Mouse (Mus musculus) mature B cell (primary cell): ENCODE measurements around the gene B4galnt1.

Experiments used
- in situ Hi-C: fragments of 300-500 bp; cut with MboI; formaldehyde crosslinking; loops from 2 replicates; pipeline ENCODE4 v1.14.3; 2019

B4galnt1 gene

DNA sequence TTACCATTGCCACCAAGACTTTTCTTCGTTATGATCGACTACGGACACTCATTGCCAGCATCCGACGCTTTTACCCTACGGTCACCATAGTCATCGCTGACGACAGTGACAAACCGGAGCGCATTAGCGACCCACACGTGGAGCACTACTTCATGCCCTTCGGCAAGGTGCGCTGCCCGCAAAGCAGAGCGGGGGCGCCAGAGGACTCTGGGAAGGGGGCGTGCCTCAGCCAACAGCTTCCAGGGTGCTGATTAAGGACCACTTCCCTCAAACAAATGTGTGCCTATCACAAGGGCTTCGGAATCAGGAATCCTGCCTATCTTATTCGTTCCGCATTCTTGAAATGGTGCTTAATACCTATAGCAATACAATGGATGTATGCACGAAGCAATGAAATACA lies 5.0 kb downstream of the B4galnt1 start:
- in situ Hi-C loops: loop anchor here (5.0 to 10.0 kb wide), 2 partner anchors 38 to 55 kb away; no protein-coding TSS in a partner anchor

- in situ Hi-C loops: loop anchor here (5.0 to 10.0 kb wide), 2 partner anchors 39 to 54 kb away; no protein-coding TSS in a partner anchor
These were observed 5.8 kb downstream of the B4galnt1 start for GRCm38 (mm10) chr10:127170837-127171272.

DNA sequence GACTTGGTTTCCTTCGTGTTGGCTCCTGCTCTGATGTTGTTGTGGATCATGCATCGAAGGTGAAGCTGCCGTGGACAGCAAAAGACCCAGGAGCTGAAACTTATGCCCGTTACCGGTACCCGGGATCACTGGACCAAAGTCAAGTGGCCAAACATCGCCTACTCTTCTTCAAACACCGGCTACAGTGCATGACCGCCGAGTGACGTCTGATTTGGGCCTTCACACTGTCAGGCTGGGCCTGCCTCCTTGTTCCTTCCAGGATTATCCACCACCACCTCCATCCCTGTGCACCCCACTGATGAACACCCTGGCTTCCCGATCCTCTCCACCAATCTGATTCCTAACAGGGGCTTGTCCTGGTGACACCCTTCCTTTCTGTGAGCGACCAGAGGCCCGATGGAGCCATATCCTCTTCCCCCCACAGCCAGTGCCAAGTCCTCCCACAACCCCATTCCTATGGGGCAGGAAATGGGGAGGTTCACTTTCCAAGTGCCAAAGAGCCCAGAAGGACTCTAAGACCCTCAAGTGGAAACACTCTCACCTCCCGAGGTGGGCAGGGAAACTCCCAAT lies 6.7 kb downstream of the B4galnt1 start:
- in situ Hi-C loops: loop anchor here (5.0 to 10.0 kb wide), 2 partner anchors 39 to 53 kb away; no protein-coding TSS in a partner anchor

DNA sequence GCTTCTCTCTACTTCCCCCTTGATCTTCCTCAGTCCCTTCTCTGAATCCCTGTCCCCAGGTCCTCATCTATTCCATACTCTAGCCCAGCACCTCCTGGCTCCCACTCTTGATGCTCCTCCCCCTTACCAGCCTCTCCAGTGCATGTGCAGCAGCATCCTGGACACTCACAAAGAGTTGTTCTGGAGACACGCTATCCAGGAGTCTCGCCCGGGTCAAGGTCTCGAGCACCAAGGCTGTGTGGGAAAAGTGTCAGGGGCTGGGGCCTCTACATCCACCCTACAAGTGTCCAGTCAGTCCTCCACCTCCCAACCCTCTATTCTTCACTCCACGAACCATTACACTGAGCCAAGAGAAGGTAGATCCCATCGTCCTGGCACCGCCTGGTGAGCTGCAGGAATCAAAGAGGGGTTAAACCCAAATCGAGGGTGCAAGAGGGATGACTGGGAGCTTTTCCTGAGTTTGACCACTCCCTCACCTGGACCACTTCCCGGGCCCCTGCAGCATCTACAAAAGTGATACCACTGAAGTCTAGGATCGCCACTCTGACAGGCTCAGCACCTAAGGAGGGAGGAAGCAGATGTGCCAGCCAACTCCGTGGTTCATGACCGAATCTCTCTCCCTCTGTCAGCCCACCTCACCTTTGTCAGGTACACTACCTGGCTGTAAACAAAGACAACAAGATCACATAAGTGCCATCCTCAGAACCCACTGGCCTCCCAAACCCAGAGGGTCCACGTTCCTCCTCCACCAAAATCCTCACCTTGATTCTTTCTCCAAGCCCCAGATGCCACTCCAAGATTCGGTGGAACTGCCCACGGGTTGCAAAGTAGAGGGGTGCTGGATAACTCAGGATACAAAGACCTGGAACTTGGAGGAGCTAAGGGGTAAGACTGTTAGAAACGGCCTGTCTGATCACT lies 8.4 kb downstream of the B4galnt1 start:
- in situ Hi-C loops: loop anchor here (5.0 to 10.0 kb wide), 2 partner anchors 41 to 51 kb away; no protein-coding TSS in a partner anchor

GRCm38 (mm10) chr10:127174170-127174569 lies 9.1 kb downstream of the B4galnt1 start:
- in situ Hi-C loops: loop anchor here (5.0 to 10.0 kb wide), 2 partner anchors 42 to 51 kb away; no protein-coding TSS in a partner anchor

- in situ Hi-C loops: loop anchor here (10.0 kb wide), 1 partner anchor 49 kb away; no protein-coding TSS in a partner anchor
These were observed 11.2 kb downstream of the B4galnt1 start for GRCm38 (mm10) chr10:127176228-127176627.

DNA sequence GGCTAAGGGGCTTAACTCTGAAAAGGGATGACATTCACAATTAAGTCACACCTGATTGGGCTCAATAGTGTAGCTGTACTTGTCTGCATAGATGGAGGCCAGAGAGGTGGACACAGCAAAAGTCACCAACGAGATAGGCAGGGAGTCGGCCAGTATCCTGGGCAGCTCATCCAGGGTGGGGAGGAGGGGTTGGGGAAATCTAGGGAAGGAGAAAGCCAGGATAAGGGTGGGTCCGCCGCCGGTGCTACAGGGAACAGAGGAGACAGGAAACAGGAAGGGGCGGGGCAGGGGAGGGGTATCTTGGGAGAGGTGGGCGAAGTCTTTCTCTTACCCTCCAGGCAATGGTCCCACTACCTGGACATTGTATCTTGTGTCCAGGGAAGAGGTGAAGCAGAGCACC lies 11.7 kb downstream of the B4galnt1 start:
- in situ Hi-C loops: loop anchor here (10.0 kb wide), 1 partner anchor 48 kb away; no protein-coding TSS in a partner anchor

DNA sequence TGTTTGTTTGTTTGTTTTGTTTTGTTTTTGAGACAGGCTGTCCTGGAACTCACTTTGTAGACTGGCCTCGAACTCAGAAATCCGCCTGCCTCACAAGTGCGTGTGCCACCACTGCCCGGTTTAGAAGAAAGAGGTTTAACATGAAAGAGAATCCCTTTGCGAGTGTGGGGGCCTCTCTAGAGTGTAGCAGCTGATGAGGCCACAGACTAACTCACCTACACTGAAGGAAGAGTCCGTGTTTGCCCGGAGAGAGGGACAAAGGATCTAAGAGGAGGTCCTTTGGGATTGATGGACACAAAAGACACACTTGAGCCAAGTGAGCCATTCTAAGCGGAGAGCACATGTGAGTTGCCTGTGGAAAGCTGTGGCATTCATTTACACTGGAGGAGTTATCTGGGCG lies 12.2 kb downstream of the B4galnt1 start:
- in situ Hi-C loops: loop anchor here (10.0 kb wide), 1 partner anchor 48 kb away; no protein-coding TSS in a partner anchor

- in situ Hi-C loops: loop anchor here (10.0 kb wide), 1 partner anchor 47 kb away; no protein-coding TSS in a partner anchor
These were observed 12.7 kb downstream of the B4galnt1 start for GRCm38 (mm10) chr10:127177719-127178118.

- in situ Hi-C loops: loop anchor here (10.0 kb wide), 1 partner anchor 46 kb away; no protein-coding TSS in a partner anchor
These were observed 13.4 kb downstream of the B4galnt1 start for GRCm38 (mm10) chr10:127178286-127179027.

- in situ Hi-C loops: loop anchor here (10.0 kb wide), 1 partner anchor 45 kb away; no protein-coding TSS in a partner anchor
These were observed 15.1 kb downstream of the B4galnt1 start, which contains the start of gene Slc26a10 for GRCm38 (mm10) chr10:127179871-127180694. Slc26a10 (minus strand) TSS chr10:127180645.

DNA sequence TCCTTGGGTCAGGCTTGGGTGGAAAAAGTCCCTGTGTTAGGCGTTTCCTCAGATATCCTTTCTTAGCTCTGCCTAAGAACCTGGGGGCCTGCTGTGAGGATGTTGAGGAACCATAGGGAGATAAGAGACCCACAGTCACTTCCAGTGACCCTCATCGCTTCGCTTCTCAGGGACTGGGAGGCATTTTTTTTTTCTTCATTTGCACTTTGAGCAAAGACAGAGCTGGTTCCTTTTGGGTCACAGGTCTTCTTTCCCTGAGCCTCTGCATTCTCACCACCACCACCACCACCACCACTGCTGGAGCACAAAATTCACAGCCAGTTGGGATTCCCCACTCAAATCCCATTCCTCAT lies 15.6 kb downstream of the B4galnt1 start:
- in situ Hi-C loops: no loop called here

DNA sequence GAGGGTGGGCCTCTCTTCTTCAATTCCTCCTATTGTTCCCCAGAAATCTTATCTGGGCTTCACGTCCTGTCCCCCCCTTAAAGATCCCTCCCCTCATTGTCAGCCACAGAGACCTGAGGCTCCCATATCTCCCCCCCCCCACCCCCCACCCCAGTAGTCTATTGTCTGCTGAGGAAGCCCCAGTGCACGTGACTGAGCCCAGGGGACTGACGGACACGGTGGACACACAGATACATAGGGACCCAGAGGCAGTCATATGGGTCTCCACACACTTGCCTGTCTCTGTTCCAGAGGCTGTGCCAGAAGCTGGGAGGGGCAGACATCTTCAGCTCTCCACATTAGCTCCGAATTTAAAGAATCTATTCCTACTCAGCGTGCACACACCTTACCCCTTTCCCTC lies 16.5 kb downstream of the B4galnt1 start:
- in situ Hi-C loops: no loop called here

DNA sequence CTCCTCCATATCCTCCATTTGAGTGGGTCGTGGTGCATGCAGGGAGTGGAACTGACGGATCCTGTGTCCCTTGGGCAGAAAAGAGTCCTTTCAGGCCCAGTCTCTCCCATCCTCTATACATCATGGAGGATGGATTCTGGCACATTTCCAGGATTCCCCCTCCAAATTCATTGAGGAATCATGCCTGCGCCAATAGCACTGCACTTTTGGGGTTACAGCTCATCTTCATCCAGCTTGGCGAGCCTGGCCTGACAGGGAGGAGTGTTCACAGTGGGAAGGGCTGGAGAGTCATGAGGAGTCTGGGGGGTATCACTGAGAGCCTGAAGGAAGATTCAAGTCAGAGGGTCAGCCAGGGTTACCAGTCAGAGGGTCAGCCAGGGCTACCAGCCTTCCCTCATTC lies 17.6 kb downstream of the B4galnt1 start:
- in situ Hi-C loops: no loop called here

DNA sequence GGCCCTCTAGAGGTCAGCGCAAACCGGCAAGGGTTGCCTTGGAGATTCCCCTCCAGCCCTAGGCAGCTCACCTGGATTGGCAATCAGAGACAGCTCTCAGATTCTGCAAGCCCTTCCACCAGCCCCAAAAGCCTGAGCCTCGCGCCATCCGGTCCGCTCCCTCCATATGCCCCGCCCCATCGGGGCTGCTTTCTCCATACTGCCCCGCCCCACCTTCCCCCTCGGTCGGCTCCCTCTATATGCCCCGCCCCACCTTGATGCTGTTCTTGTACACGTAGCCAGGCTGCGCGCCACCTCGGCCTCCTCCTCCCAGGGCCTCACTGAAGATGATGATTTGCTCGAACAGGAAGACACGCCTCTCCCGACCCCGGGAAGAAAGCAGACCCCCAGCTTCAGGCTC lies 18.7 kb downstream of the B4galnt1 start:
- in situ Hi-C loops: no loop called here

GRCm38 (mm10) chr10:127185101-127185500 lies 20.1 kb downstream of the B4galnt1 start:
- in situ Hi-C loops: no loop called here

- in situ Hi-C loops: no loop called here
These were observed 20.5 kb downstream of the B4galnt1 start for GRCm38 (mm10) chr10:127185506-127185905.

- in situ Hi-C loops: no loop called here
These were observed 21.4 kb downstream of the B4galnt1 start for GRCm38 (mm10) chr10:127186451-127186850.

- in situ Hi-C loops: no loop called here
These were observed 22.5 kb downstream of the B4galnt1 start for GRCm38 (mm10) chr10:127187371-127188078.

DNA sequence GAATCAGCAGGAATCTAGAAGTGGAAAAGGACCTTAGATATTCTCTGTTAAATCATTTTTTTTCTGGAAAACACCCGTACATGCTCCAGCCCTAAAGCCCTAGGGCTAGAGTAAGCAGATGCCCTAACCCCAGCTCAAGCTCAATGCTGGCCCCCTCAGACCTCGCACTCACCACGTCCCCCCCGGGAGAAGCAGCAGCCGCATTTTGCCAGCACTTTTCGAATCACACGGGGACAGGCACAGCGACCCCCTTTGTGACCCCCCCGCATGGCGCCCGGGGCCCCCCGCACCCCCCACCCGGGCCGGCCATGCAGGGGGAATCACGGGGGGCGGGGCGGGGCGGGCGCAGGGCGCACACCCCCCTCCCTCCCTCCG lies 23.0 kb downstream of the B4galnt1 start:
- in situ Hi-C loops: no loop called here
